Mouse (Mus musculus) forebrain, embryonic 14.5 days (tissue): ENCODE results near the gene Alkbh6. TPM values are rescaled to one million over a fixed set of nuclear protein-coding genes. Genes with fewer than 3 reads are reported as not detected.

Source experiments
- ATAC-seq: fragments of 200-750 bp; cut with Nextera tagmentation; 2 replicates; pipeline ENCODE4 v1.8.0; 2017; ENCODE audit warnings: mild to moderate bottlenecking, moderate library complexity
- DNase-seq: peaks from one replicate; pipeline ENCODE4 v3.0.0-alpha.2; 2015; ENCODE audit warnings: low spot score
- H3K27ac ChIP-seq: fragments of 300-500 bp; sonication (generic); 2 replicates; pipeline ENCODE4 v1.5.1; 2014; ENCODE audit warnings: low read depth, mild to moderate bottlenecking, control low read depth, low read length, moderate library complexity
- H3K27me3 ChIP-seq: fragments of 300-500 bp; sonication (generic); replicated peaks from 2 replicates; pipeline ENCODE4 v1.6.1; 2014; ENCODE audit warnings: low read length, control low read depth, mixed read lengths; ENCODE audit not compliant: control insufficient read depth, insufficient read depth
- H3K36me3 ChIP-seq: fragments of 300-500 bp; sonication (generic); 2 replicates; pipeline ENCODE4 v1.6.1; 2014; ENCODE audit warnings: low read length, control low read depth; ENCODE audit not compliant: control insufficient read depth, insufficient read depth
- H3K4me1 ChIP-seq: fragments of 300-500 bp; sonication (generic); 2 replicates; pipeline ENCODE4 v1.6.1; 2014; ENCODE audit warnings: antibody characterized with exemption, low read length, control low read depth; ENCODE audit not compliant: control insufficient read depth, insufficient read depth
- H3K4me2 ChIP-seq: fragments of 300-500 bp; sonication (generic); 2 replicates; pipeline ENCODE4 v1.6.1; 2014; ENCODE audit warnings: mild to moderate bottlenecking, control low read depth, low read length
- H3K4me3 ChIP-seq: fragments of 300-500 bp; sonication (generic); 2 replicates; pipeline ENCODE4 v1.5.1; 2014; ENCODE audit warnings: low read depth, low read length, control low read depth
- H3K9ac ChIP-seq: fragments of 300-500 bp; sonication (generic); 2 replicates; pipeline ENCODE4 v1.6.1; 2014; ENCODE audit warnings: mild to moderate bottlenecking, low read length, control low read depth, moderate library complexity
- H3K9me3 ChIP-seq: fragments of 300-500 bp; sonication (generic); replicated peaks from 2 replicates; pipeline ENCODE4 v1.6.1; 2016; ENCODE audit warnings: low read length, control low read depth, mixed read lengths; ENCODE audit not compliant: control insufficient read depth
- WGBS: fragments of 180-500 bp; shearing (Covaris S2); extraction: QIAGEN DNeasy Blood & Tissue Kit; methylation state at CpG from one replicate; pipeline ENCODE4 v1.1.7; 2014; 5-methylcytosine and 5-hydroxymethylcytosine counted together
- polyA plus RNA-seq: library from polyadenylated mRNA; unstranded; fragments of >200 nt; fragmentation: Nextera tagmentation; extraction: Ambion mirVana; gene quantifications from 2 replicates; pipeline ENCODE4 v1.2.1, GENCODE M21; 2014

The Alkbh6 gene
- polyA plus RNA-seq, result 102 and 118 TPM in 2 replicates

GRCm38 (mm10) chr7:30308076-30309005, at the start of gene Alkbh6:
TSS of gene Alkbh6 (plus strand) at chr7:30308717.
- peak within 1 kb of the TSS; percentile 28; the same call in 1 of the 2 replicates for H3K27ac ChIP-seq
- peak within 1 kb of the TSS; percentile 54 for H3K4me3 ChIP-seq
- peak within 1 kb of the TSS; percentile 77 for H3K9ac ChIP-seq
- 5% methylated on average over 27 of the region's 27 CpGs for WGBS
- H3K4me1 ChIP-seq, result peaks cover 6% of the 10 kb centered on the region
- no peaks in the 10 kb centered on the region for H3K9me3 ChIP-seq
- H3K27me3 ChIP-seq, result no peaks in the 10 kb centered on the region
- DNase-seq, result peak; percentile 98
- ATAC-seq, result peak; percentile 100
- H3K36me3 ChIP-seq, result peaks cover 44% of the 10 kb centered on the region
- H3K4me2 ChIP-seq, result peak within 1 kb of the TSS; percentile 92

DNA sequence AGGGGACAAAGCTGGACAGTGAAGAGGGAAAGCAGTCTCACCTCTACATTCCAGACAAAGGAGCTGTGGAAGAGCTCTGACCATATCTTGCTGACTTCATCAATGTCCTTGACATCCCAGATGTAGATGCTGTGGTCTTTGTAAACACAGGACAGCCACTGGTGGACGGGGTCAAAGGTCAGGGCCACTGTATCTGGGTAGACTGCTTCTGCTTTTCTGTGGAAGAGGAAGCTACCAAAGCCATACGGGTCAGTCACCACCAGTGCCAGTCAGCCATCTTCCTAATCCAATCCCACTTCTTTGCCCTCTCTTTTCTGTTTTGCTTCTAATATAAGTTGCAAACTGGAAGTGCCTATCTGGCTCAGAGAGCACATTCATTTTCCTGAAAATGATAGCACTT, 43.5 kb upstream of the Alkbh6 start:
- H3K36me3 ChIP-seq, result peaks cover 29% of the 10 kb centered on the region
- ATAC-seq, result no peak
- no peak overlapping the region for H3K4me2 ChIP-seq

DNA sequence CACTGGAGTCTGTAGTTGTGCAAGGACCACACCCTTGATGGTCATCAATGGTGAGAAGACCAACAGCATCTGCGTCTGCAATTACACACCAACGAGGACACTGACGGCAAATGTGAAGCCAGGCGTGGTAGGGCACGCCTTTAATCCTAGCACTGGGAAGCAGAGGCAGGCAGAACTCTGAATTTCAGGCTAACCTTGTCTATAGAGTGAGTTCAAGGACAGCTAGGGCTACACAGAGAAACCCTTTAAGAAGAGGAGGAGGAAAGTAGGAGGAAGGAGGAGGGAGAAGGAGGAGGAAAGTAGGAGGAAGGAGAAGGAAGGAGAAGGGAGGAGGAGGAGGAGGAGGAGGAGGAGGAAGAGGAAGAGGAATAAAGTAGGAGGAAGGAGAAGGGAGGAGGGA, 43.0 kb upstream of the Alkbh6 start:
- H3K4me1 ChIP-seq, result no peaks in the 10 kb centered on the region
- DNase-seq, result no peak
- peaks cover 34% of the 10 kb centered on the region for H3K36me3 ChIP-seq
- no peak overlapping the region for H3K27ac ChIP-seq
- WGBS, result 97% methylated on average over 5 of the region's 5 CpGs
- H3K27me3 ChIP-seq, result no peaks in the 10 kb centered on the region
- H3K4me2 ChIP-seq, result no peak overlapping the region
- no peak overlapping the region for H3K4me3 ChIP-seq
- no peak overlapping the region for H3K9ac ChIP-seq
- ATAC-seq, result no peak
- no peaks in the 10 kb centered on the region for H3K9me3 ChIP-seq

More for the DNA sequence above, 43.5 kb upstream of the Alkbh6 start:
- whole genome bisulfite sequencing, result 87% methylated on average over 2 of the region's 2 CpGs
- H3K27me3 ChIP-seq, result no peaks in the 10 kb centered on the region
- no peaks in the 10 kb centered on the region for H3K4me1 ChIP-seq
- H3K4me3 ChIP-seq, result no peak overlapping the region
- no peak for DNase-seq
- H3K27ac ChIP-seq, result no peak overlapping the region
- no peaks in the 10 kb centered on the region for H3K9me3 ChIP-seq
- H3K9ac ChIP-seq, result no peak overlapping the region

- H3K9me3 ChIP-seq, result no peaks in the 10 kb centered on the region
- no peak overlapping the region for H3K27ac ChIP-seq
- no peak for ATAC-seq
- WGBS, result 94% methylated on average over 7 of the region's 7 CpGs
- H3K9ac ChIP-seq, result no peak overlapping the region
- H3K36me3 ChIP-seq, result peaks cover 34% of the 10 kb centered on the region
- DNase-seq, result no peak
- H3K27me3 ChIP-seq, result no peaks in the 10 kb centered on the region
- H3K4me1 ChIP-seq, result no peaks in the 10 kb centered on the region
- no peak overlapping the region for H3K4me2 ChIP-seq
- H3K4me3 ChIP-seq, result no peak overlapping the region
Measured at GRCm38 (mm10) chr7:30265935-30266334, 42.6 kb upstream of the Alkbh6 start.

- ATAC-seq (no peak), DNase-seq (no peak)
- H3K4me3 ChIP-seq, result no peak overlapping the region
- H3K4me2 ChIP-seq, result no peak overlapping the region
- no peak overlapping the region for H3K27ac ChIP-seq
- H3K27me3 ChIP-seq, result no peaks in the 10 kb centered on the region
- H3K4me1 ChIP-seq, result no peaks in the 10 kb centered on the region
- no peak overlapping the region for H3K9ac ChIP-seq
- WGBS, result 80% methylated on average over 3 of the region's 3 CpGs
- peaks cover 28% of the 10 kb centered on the region for H3K36me3 ChIP-seq
- no peaks in the 10 kb centered on the region for H3K9me3 ChIP-seq
Measured at GRCm38 (mm10) chr7:30266780-30267179, 41.7 kb upstream of the Alkbh6 start.

DNA sequence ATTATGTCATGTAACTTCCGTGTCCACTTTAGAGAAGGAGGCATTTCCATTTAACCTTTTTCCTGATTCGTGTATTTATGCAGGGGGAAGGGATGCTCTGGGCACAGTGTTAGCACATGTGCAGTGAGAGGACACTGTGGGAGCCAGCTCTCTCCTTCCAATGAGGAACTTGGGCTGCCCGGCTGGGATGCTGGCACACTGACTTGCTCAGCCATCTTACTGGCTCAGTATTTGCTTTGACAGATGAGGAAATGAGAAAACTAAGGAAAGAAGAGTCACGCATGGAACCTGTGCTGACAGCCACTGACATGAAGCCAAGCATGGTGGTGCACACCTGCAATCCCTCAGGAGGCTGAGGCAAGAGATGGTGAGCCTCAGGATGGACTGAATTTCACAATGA, 38.9 kb upstream of the Alkbh6 start:
- Histone ChIP-seq H3K4me1 (no peaks in the 10 kb centered on the region), H3K36me3 (peaks cover 23% of the 10 kb centered on the region), H3K4me2 (no peak overlapping the region), H3K9ac (no peak overlapping the region), H3K27ac (no peak overlapping the region), H3K27me3 (no peaks in the 10 kb centered on the region), H3K4me3 (no peak overlapping the region), H3K9me3 (no peaks in the 10 kb centered on the region)
- no peak for ATAC-seq
- no peak for DNase-seq
- 90% methylated on average over 4 of the region's 4 CpGs for WGBS

GRCm38 (mm10) chr7:30274383-30274782, 34.1 kb upstream of the Alkbh6 start:
- no peaks in the 10 kb centered on the region for H3K9me3 ChIP-seq
- H3K4me3 ChIP-seq, result no peak overlapping the region
- no peaks in the 10 kb centered on the region for H3K27me3 ChIP-seq
- no peaks in the 10 kb centered on the region for H3K4me1 ChIP-seq
- no peak overlapping the region for H3K27ac ChIP-seq
- H3K4me2 ChIP-seq, result no peak overlapping the region
- 0 out of 2 replicates have a peak, but pooled peaks cover 9% of the 10 kb centered on the region for H3K36me3 ChIP-seq
- DNase-seq (no peak), ATAC-seq (no peak)
- WGBS, result 87% methylated on average over 6 of the region's 6 CpGs
- no peak overlapping the region for H3K9ac ChIP-seq

DNA sequence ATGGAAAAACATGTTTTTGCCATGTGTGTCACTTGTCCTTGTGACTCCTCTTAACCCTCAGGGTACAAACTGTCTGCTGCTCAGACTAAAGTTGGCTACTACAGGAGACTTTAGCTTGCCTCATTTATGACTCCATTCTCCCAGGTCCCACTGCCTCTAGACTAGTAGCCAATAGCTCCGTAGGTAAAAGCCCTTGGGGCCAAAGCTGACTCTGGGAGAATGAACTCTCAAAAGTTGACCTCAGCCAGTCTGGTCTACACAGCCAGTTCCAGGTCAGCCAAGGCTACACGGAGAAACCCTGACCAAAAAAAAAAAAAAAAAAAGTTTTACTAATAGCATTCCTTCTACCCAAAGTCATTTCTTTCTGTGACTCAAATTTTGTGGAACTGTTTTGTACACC, 29.6 kb upstream of the Alkbh6 start:
- Histone ChIP-seq H3K4me3 (no peak overlapping the region), H3K9me3 (no peaks in the 10 kb centered on the region), H3K27ac (no peak overlapping the region), H3K36me3 (no peaks in the 10 kb centered on the region), H3K4me2 (peak overlapping the region; percentile 86), H3K4me1 (no peaks in the 10 kb centered on the region), H3K9ac (no peak overlapping the region; the same call in 1 of the 2 replicates), H3K27me3 (no peaks in the 10 kb centered on the region)
- WGBS, result 54% methylated on average over 2 of the region's 2 CpGs
- DNase-seq (no peak), ATAC-seq (no peak)

DNA sequence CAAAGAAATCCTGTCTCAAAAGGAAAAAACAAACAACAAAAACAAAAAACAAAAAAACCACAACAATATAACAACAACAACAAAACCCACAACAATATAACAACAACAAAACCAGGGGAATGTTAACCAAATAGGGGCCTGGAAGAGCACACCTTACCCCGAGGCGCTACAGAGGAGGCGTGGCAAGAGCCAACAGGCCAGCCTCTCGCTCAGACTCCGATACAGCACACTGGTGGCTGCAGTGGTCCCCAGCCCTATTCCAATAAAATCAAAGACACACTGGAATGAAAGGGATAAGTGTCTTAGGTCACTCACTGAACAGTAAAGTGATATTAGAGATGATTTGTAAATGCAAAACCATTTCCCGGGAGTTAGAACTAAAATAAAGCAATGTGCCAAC, 29.0 kb upstream of the Alkbh6 start:
- ATAC-seq (peak; percentile 15; the same call in 1 of the 2 replicates), DNase-seq (no peak)
- H3K9ac ChIP-seq, result peak overlapping the region; percentile 59
- no peaks in the 10 kb centered on the region for H3K9me3 ChIP-seq
- no peak overlapping the region; the same call in 1 of the 2 replicates for H3K27ac ChIP-seq
- no peaks in the 10 kb centered on the region for H3K4me1 ChIP-seq
- peak overlapping the region; percentile 86 for H3K4me2 ChIP-seq
- no peaks in the 10 kb centered on the region for H3K36me3 ChIP-seq
- H3K4me3 ChIP-seq, result peak overlapping the region; percentile 74
- 0% methylated on average over 6 of the region's 6 CpGs for WGBS
- H3K27me3 ChIP-seq, result no peaks in the 10 kb centered on the region
